Mouse (Mus musculus): Measurements from ENCODE around the gene Defa2. TPM values are rescaled to one million over a fixed set of nuclear protein-coding genes. Genes with fewer than 3 reads are reported as not detected.
"Not testable (repeated sequence)": the region's sequence is repeated elsewhere in the genome, so short reads cannot be mapped to it uniquely, and the experiment has no call there.

Defa2 gene
- total RNA-seq (2015; ENCODE audit: low replicate concordance) (not detected in 2 replicates), total RNA-seq (2017; ENCODE audit: low replicate concordance) (not detected in 2 replicates)

- not testable (repeated sequence) for ATAC-seq (replicated peaks; ENCODE audit: low FRiP score, poor library complexity, severe bottlenecking)
These were observed at the start of gene Defa2 for GRCm38 (mm10) chr8:21378215-21378614. Gene Defa2 (plus strand): TSS chr8:21378515.

GRCm38 (mm10) chr8:21391511-21391910 lies 13.2 kb downstream of the Defa2 start, which contains the start of gene Defa33:
Gene Defa33 (plus strand): TSS chr8:21391811.
- not testable (repeated sequence) for ATAC-seq (replicated peaks; ENCODE audit: low FRiP score, poor library complexity, severe bottlenecking)

- ATAC-seq (replicated peaks; ENCODE audit: low FRiP score, poor library complexity, severe bottlenecking) = not testable (repeated sequence)
These were observed 48.8 kb downstream of the Defa2 start, which contains the start of gene Defa36 for GRCm38 (mm10) chr8:21427111-21427510. Gene Defa36 (plus strand): TSS chr8:21427411.

Other genes with a start within 250 kb of the Defa2 start
- not detected in 2 replicates for gene Defa30, start 243.9 kb upstream of the Defa2 start, total RNA-seq (2015; ENCODE audit: low replicate concordance)
- not detected in 2 replicates for gene Defa30, start 243.9 kb upstream of the Defa2 start, total RNA-seq (2017; ENCODE audit: low replicate concordance)
- gene Defa22, start 216.2 kb upstream of the Defa2 start, total RNA-seq (2015; ENCODE audit: low replicate concordance) = not detected in 2 replicates
- not detected in 2 replicates for gene Defa22, start 216.2 kb upstream of the Defa2 start, total RNA-seq (2017; ENCODE audit: low replicate concordance)
- not detected in 2 replicates for gene Defa31, start 186.9 kb upstream of the Defa2 start, total RNA-seq (2015; ENCODE audit: low replicate concordance)
- not detected in 2 replicates for gene Defa31, start 186.9 kb upstream of the Defa2 start, total RNA-seq (2017; ENCODE audit: low replicate concordance)
- not detected in 2 replicates for gene Gm15293, start 177.0 kb upstream of the Defa2 start, total RNA-seq (2015; ENCODE audit: low replicate concordance)
- not detected in 2 replicates for gene Gm15293, start 177.0 kb upstream of the Defa2 start, total RNA-seq (2017; ENCODE audit: low replicate concordance)
- not detected in 2 replicates for gene Gm15292, start 128.8 kb upstream of the Defa2 start, total RNA-seq (2015; ENCODE audit: low replicate concordance)
- gene Gm15292, start 128.8 kb upstream of the Defa2 start, total RNA-seq (2017; ENCODE audit: low replicate concordance) = not detected in 2 replicates
- not detected in 2 replicates for gene Defa27, start 63.0 kb upstream of the Defa2 start, total RNA-seq (2015; ENCODE audit: low replicate concordance)
- not detected in 2 replicates for gene Defa27, start 63.0 kb upstream of the Defa2 start, total RNA-seq (2017; ENCODE audit: low replicate concordance)
- gene Defa29, start 51.5 kb upstream of the Defa2 start, total RNA-seq (2015; ENCODE audit: low replicate concordance) = not detected in 2 replicates
- not detected in 2 replicates for gene Defa29, start 51.5 kb upstream of the Defa2 start, total RNA-seq (2017; ENCODE audit: low replicate concordance)
- not detected in 2 replicates for gene Defa33, start 13.3 kb downstream of the Defa2 start, total RNA-seq (2015; ENCODE audit: low replicate concordance)
- not detected in 2 replicates for gene Defa33, start 13.3 kb downstream of the Defa2 start, total RNA-seq (2017; ENCODE audit: low replicate concordance)
- not detected in 2 replicates for gene Defa36, start 48.9 kb downstream of the Defa2 start, total RNA-seq (2015; ENCODE audit: low replicate concordance)
- gene Defa36, start 48.9 kb downstream of the Defa2 start, total RNA-seq (2017; ENCODE audit: low replicate concordance) = not detected in 2 replicates
- not detected in 2 replicates for gene Gm7849, start 78.0 kb downstream of the Defa2 start, total RNA-seq (2015; ENCODE audit: low replicate concordance)
- gene Gm7849, start 78.0 kb downstream of the Defa2 start, total RNA-seq (2017; ENCODE audit: low replicate concordance) = not detected in 2 replicates
- gene Defa20, start 130.7 kb downstream of the Defa2 start, total RNA-seq (2015; ENCODE audit: low replicate concordance) = not detected in 2 replicates
- gene Defa20, start 130.7 kb downstream of the Defa2 start, total RNA-seq (2017; ENCODE audit: low replicate concordance) = not detected in 2 replicates
- not detected in 2 replicates for gene Defa32, start 150.5 kb downstream of the Defa2 start, total RNA-seq (2015; ENCODE audit: low replicate concordance)
- gene Defa32, start 150.5 kb downstream of the Defa2 start, total RNA-seq (2017; ENCODE audit: low replicate concordance) = not detected in 2 replicates
- not detected in 2 replicates for gene Defa37, start 186.9 kb downstream of the Defa2 start, total RNA-seq (2015; ENCODE audit: low replicate concordance)
- not detected in 2 replicates for gene Defa37, start 186.9 kb downstream of the Defa2 start, total RNA-seq (2017; ENCODE audit: low replicate concordance)
- not detected in 2 replicates for gene Defa28, start 204.5 kb downstream of the Defa2 start, total RNA-seq (2015; ENCODE audit: low replicate concordance)
- not detected in 2 replicates for gene Defa28, start 204.5 kb downstream of the Defa2 start, total RNA-seq (2017; ENCODE audit: low replicate concordance)
- not detected in 2 replicates for gene Gm7861, start 216.0 kb downstream of the Defa2 start, total RNA-seq (2015; ENCODE audit: low replicate concordance)
- not detected in 2 replicates for gene Gm7861, start 216.0 kb downstream of the Defa2 start, total RNA-seq (2017; ENCODE audit: low replicate concordance)
- not detected in 2 replicates for gene Defa26, start 239.7 kb downstream of the Defa2 start, total RNA-seq (2015; ENCODE audit: low replicate concordance)
- gene Defa26, start 239.7 kb downstream of the Defa2 start, total RNA-seq (2017; ENCODE audit: low replicate concordance) = not detected in 2 replicates